Comparison of ENCODE assay signal across 9 mouse cellular contexts in the genomic region with DNA sequence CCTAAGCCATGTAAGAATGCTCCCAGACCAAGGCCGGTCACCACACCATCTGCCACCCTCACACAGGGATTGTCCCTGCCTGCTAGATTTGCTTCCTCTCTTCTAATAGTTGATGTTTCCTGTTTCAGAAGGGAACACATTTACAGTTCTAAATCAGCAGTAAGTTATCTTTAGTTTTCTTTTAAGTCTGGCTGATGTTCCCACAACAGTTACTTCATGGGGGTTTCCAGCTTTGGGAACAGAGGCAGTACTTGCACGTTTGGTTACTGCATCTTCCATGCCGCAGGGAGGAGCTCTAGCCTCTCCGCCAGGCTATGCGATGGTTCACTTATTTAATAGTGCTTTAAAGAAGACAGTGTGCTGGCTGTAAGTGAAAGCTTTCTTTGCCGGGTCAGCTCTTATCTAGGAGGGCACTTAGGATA. TPM values are rescaled to one million over a fixed set of nuclear protein-coding genes. Genes with fewer than 3 reads are reported as not detected.
DNase-seq lines count a peak whose midpoint lies in the region; ATAC-seq and TF ChIP-seq lines count a peak whose summit lies in the region.
"Had no signal": no experiment of that assay in that cellular context is flagged by ENCODE, and none has a peak within 500 bp of the region (broad histone marks: within the 10 kb centered on the region; RNA-seq: fewer than 3 reads in every experiment).

No protein-coding gene starts in this region.

- no peaks in the 10 kb centered on the region for H3K36me3 ChIP-seq in heart, embryonic 13.5 days
- no peaks in the 10 kb centered on the region for H3K36me3 ChIP-seq in heart, embryonic 11.5 days (ENCODE audit: control insufficient read depth, insufficient read depth, low read length)
- H3K36me3 ChIP-seq in kidney, postnatal 0 days (ENCODE audit: insufficient read depth, low read length): no peaks in the 10 kb centered on the region

- H3K27me3 ChIP-seq in heart, embryonic 13.5 days (replicated peaks): no peaks in the 10 kb centered on the region
- no peaks in the 10 kb centered on the region for H3K27me3 ChIP-seq in heart, embryonic 11.5 days (ENCODE audit: control insufficient read depth, insufficient read depth, low read length)
- no peaks in the 10 kb centered on the region for H3K27me3 ChIP-seq in kidney, postnatal 0 days (ENCODE audit: insufficient read depth, low read length)

- ATAC-seq in heart, embryonic 13.5 days (ENCODE audit: extremely low read depth, insufficient number of reproducible peaks, low FRiP score, low TSS enrichment): no peak
- ATAC-seq in heart, embryonic 11.5 days (replicated peaks; ENCODE audit: insufficient number of reproducible peaks, low FRiP score, low TSS enrichment): no peak
- peak; percentile 66 for ATAC-seq in activated CD4-positive, CD25-positive, alpha-beta regulatory T cell, adult 4 months
- ATAC-seq in kidney, postnatal 0 days (replicated peaks; ENCODE audit: low FRiP score, low read depth): peak; percentile 69; the same call in 1 of the 2 replicates
- peak; percentile 53 for ATAC-seq in monocyte, adult 5-6 weeks (replicated peaks; ENCODE audit: insufficient number of reproducible peaks, low FRiP score, low TSS enrichment, poor library complexity, severe bottlenecking)

- DNase-seq in kidney, postnatal 0 days (ENCODE audit: low spot score): peak; percentile 89
- no peak for DNase-seq in urinary bladder, adult 18-20 months (ENCODE audit: low spot score in 2 of 2)
- no peak for DNase-seq in embryo, embryonic 9.5 days (ENCODE audit: extremely low spot score)
- no peak for DNase-seq in layer of hippocampus, adult 8-10 months (ENCODE audit: low spot score in 2 of 2)

- 34% methylated on average over 6 of the region's 6 CpGs for WGBS in heart, embryonic 13.5 days
- 37% methylated on average over 6 of the region's 6 CpGs for WGBS in heart, embryonic 11.5 days (ENCODE audit: insufficient replicate concordance)
- WGBS in kidney, postnatal 0 days: 21% methylated on average over 6 of the region's 6 CpGs

- H3K4me1 ChIP-seq in heart, embryonic 13.5 days: peaks cover 23% of the 10 kb centered on the region
- H3K4me1 ChIP-seq in heart, embryonic 11.5 days (ENCODE audit: control insufficient read depth, insufficient read depth, low read length): peaks cover 9% of the 10 kb centered on the region
- H3K4me1 ChIP-seq in kidney, postnatal 0 days (replicated peaks; ENCODE audit: insufficient read depth, low read length): no peaks in the 10 kb centered on the region

- no peak overlapping the region for H3K4me2 ChIP-seq in heart, embryonic 13.5 days
- H3K4me2 ChIP-seq in heart, embryonic 11.5 days: no peak overlapping the region
- H3K4me2 ChIP-seq in kidney, postnatal 0 days (ENCODE audit: low read length): no peak overlapping the region

- H3K27ac ChIP-seq in heart, embryonic 13.5 days (replicated peaks): 0 out of 2 replicates have a peak overlapping the region, but pooled peaks have one; percentile 29
- no peak overlapping the region for H3K27ac ChIP-seq in heart, embryonic 11.5 days (ENCODE audit: low read depth, low read length)
- H3K27ac ChIP-seq in kidney, postnatal 0 days: peak overlapping the region; percentile 79

- no peaks in the 10 kb centered on the region for H3K9me3 ChIP-seq in heart, embryonic 13.5 days
- no peaks in the 10 kb centered on the region for H3K9me3 ChIP-seq in heart, embryonic 11.5 days (replicated peaks; ENCODE audit: control insufficient read depth, low read length)
- no peaks in the 10 kb centered on the region for H3K9me3 ChIP-seq in kidney, postnatal 0 days (replicated peaks; ENCODE audit: low read length)

- peak; percentile 57 for TF ChIP-seq CTCF in kidney, postnatal 0 days (IDR thresholded peaks at IDR 0.05; ENCODE audit: low read depth)

- no peak overlapping the region for H3K9ac ChIP-seq in heart, embryonic 13.5 days
- H3K9ac ChIP-seq in heart, embryonic 11.5 days (ENCODE audit: low read depth, low read length): no peak overlapping the region
- no peak overlapping the region for H3K9ac ChIP-seq in kidney, postnatal 0 days (ENCODE audit: low read depth, low read length)

- H3K4me3 ChIP-seq in heart, embryonic 13.5 days: no peak overlapping the region
- no peak overlapping the region for H3K4me3 ChIP-seq in heart, embryonic 11.5 days (ENCODE audit: low read depth, low read length)
- no peak overlapping the region for H3K4me3 ChIP-seq in kidney, postnatal 0 days (replicated peaks; ENCODE audit: low read depth, low read length)
- H3K4me3 ChIP-seq: myocyte had no signal

RNA-seq across cellular contexts. Expression of a gene that starts 26.0 kb away (rescaled TPM):
- polyA plus RNA-seq in heart, embryonic 13.5 days (2015; fragmentation: Nextera tagmentation; extraction: Ambion mirVana): 1.6 and 2.0 TPM in 2 replicates
- 0.72 TPM in 1 of 2 replicates, not detected in the other for polyA plus RNA-seq in heart, embryonic 11.5 days (2014; fragmentation: Nextera tagmentation; extraction: Ambion mirVana)
- 10 to 100 TPM; 10.2 to 27.1 TPM for polyA plus RNA-seq in activated CD4-positive, CD25-positive, alpha-beta regulatory T cell, adult 4 months (2017; shearing (Covaris generic))
- polyA plus RNA-seq in kidney, postnatal 0 days (2015; fragmentation: Nextera tagmentation; extraction: Ambion mirVana): 3.4 and 3.8 TPM in 2 replicates
- 0.95 to 3.6 TPM (median 3.5 TPM) in 3 replicates for total RNA-seq in monocyte, adult 5-6 weeks (2017)
- 1 to 10 TPM in 3 of 4 experiments, not detected in 1; 1.2 to 5.2 (median 4.2) TPM for total RNA-seq in layer of hippocampus, adult 8-10 months (2022)

RNA-seq across cellular contexts. Expression of a gene that starts 43.1 kb away (rescaled TPM):
- polyA plus RNA-seq in heart, embryonic 13.5 days (2015; fragmentation: Nextera tagmentation; extraction: Ambion mirVana): 35.4 and 36.2 TPM in 2 replicates
- polyA plus RNA-seq in heart, embryonic 11.5 days (2014; fragmentation: Nextera tagmentation; extraction: Ambion mirVana): 37.0 and 37.6 TPM in 2 replicates
- polyA plus RNA-seq in activated CD4-positive, CD25-positive, alpha-beta regulatory T cell, adult 4 months (2017; shearing (Covaris generic)): 1 to 10 TPM; 7.7 to 9.8 TPM
- 8.0 and 9.2 TPM in 2 replicates for polyA plus RNA-seq in kidney, postnatal 0 days (2015; fragmentation: Nextera tagmentation; extraction: Ambion mirVana)
- 1.3 to 2.9 TPM (median 1.5 TPM) in 3 replicates for total RNA-seq in monocyte, adult 5-6 weeks (2017)
- 1 to 10 TPM; 3.4 to 7.5 (median 5.8) TPM for total RNA-seq in layer of hippocampus, adult 8-10 months (2022)

RNA-seq across cellular contexts. Expression of a gene that starts 46.9 kb away (rescaled TPM):
- polyA plus RNA-seq in heart, embryonic 13.5 days (2015; fragmentation: Nextera tagmentation; extraction: Ambion mirVana): 0.05 TPM in 1 of 2 replicates, not detected in the other
- not detected in 2 replicates for polyA plus RNA-seq in heart, embryonic 11.5 days (2014; fragmentation: Nextera tagmentation; extraction: Ambion mirVana)
- under 1 TPM in 1 of 2 experiments, not detected in 1; 0.20 TPM for polyA plus RNA-seq in activated CD4-positive, CD25-positive, alpha-beta regulatory T cell, adult 4 months (2017; shearing (Covaris generic))
- polyA plus RNA-seq in kidney, postnatal 0 days (2015; fragmentation: Nextera tagmentation; extraction: Ambion mirVana): 0.08 and 0.13 TPM in 2 replicates
- total RNA-seq in monocyte, adult 5-6 weeks (2017): 0.19 TPM in 1 of 3 replicates, not detected in the others
- total RNA-seq in layer of hippocampus, adult 8-10 months (2022): 1 to 10 TPM in 1 of 4 experiments, under 1 TPM in 1, not detected in 2; 0.25 to 1.3 TPM

Comparison
In these comparisons a context has a peak if more than half of its experiments do, and no peak if none do; other contexts are left out.
1. ATAC-seq: peak in activated CD4-positive, CD25-positive, alpha-beta regulatory T cell, adult 4 months (single experiment), kidney, postnatal 0 days (single experiment) and monocyte, adult 5-6 weeks (single experiment); none in heart, embryonic 13.5 days (single experiment) and heart, embryonic 11.5 days (single experiment).